Mouse (Mus musculus): ENCODE results near the gene Gm10563. TPM values are rescaled to one million over a fixed set of nuclear protein-coding genes. Genes with fewer than 3 reads are reported as not detected.
A peak's percentile ranks its signal among the peaks of the same experiment; 100 is the strongest.
"Not testable (repeated sequence)": the region's sequence is repeated elsewhere in the genome, so short reads cannot be mapped to it uniquely, and the experiment has no call there.

The Gm10563 gene
- total RNA-seq, 1 experiment = not detected

- TF ChIP-seq HCFC1 (IDR thresholded peaks at IDR 0.05; ENCODE audit: borderline replicate concordance, insufficient read depth, low read length) = peak; percentile 19; the same call in 1 of the 2 replicates
- TF ChIP-seq CHD2 (IDR thresholded peaks at IDR 0.05; ENCODE audit: low read depth, low read length) = peak; percentile 61; the same call in 1 of the 2 replicates
- H3K9me3 ChIP-seq (ENCODE audit: control insufficient read depth, insufficient read depth, low read depth, low read length); DNase-seq (ENCODE audit: low read depth, low spot score); in situ Hi-C loops (cut with MboI; ENCODE audit: low sequenced_read_pairs in 2 of 2, unreplicated experiment in 2 of 2); H3K4me1 ChIP-seq (ENCODE audit: control insufficient read depth in 2 of 2, insufficient read depth in 2 of 2, low read length in 2 of 2, poor library complexity in 1 of 2); H3K36me3 ChIP-seq (ENCODE audit: control insufficient read depth, insufficient read depth, low read length, poor library complexity, severe bottlenecking): not testable (repeated sequence)
- H3K9ac ChIP-seq (ENCODE audit: insufficient read depth, low read depth, low read length, poor library complexity, severe bottlenecking) = peak overlapping the region; percentile 68; the same call in 1 of the 2 replicates
- peak overlapping the region; percentile 99 for H3K27ac ChIP-seq (ENCODE audit: insufficient read depth, low read depth, low read length, poor library complexity, severe bottlenecking)
- peak overlapping the region; percentile 85 to 91 for H3K4me3 ChIP-seq (ENCODE audit: insufficient read depth in 1 of 2, low read depth in 1 of 2, low read length in 2 of 2, poor library complexity in 1 of 2, severe bottlenecking in 1 of 2)
Measured at GRCm38 (mm10) chr4:155670236-155670635, 25.0 kb upstream of the Gm10563 start.

- Histone ChIP-seq H3K9ac (ENCODE audit: insufficient read depth, low read depth, low read length, poor library complexity, severe bottlenecking) (peak overlapping the region; percentile 82), H3K9me3 (ENCODE audit: control insufficient read depth, insufficient read depth, low read depth, low read length) (0 out of 2 replicates have a peak, but pooled peaks cover 4% of the 10 kb centered on the region), H3K36me3 (ENCODE audit: control insufficient read depth, insufficient read depth, low read length, poor library complexity, severe bottlenecking) (no peaks in the 10 kb centered on the region), H3K4me3 (ENCODE audit: insufficient read depth in 1 of 2, low read depth in 1 of 2, low read length in 2 of 2, poor library complexity in 1 of 2, severe bottlenecking in 1 of 2) (peak overlapping the region; percentile 85 to 91), H3K27ac (ENCODE audit: insufficient read depth, low read depth, low read length, poor library complexity, severe bottlenecking) (peak overlapping the region; percentile 99), H3K4me1 (ENCODE audit: control insufficient read depth in 2 of 2, insufficient read depth in 2 of 2, low read length in 2 of 2, poor library complexity in 1 of 2) (peaks cover 7 to 9% of the 10 kb centered on the region in 2 experiments)
- TF ChIP-seq MAFK (IDR thresholded peaks at IDR 0.05; ENCODE audit: insufficient read depth, low read depth, low read length) (no peak), CHD2 (IDR thresholded peaks at IDR 0.05; ENCODE audit: low read depth, low read length) (no peak), ZC3H11A (IDR thresholded peaks at IDR 0.05; ENCODE audit: borderline replicate concordance, low read depth, low read length) (no peak), HCFC1 (IDR thresholded peaks at IDR 0.05; ENCODE audit: borderline replicate concordance, insufficient read depth, low read length) (no peak), ZNF384 (IDR thresholded peaks at IDR 0.05; ENCODE audit: low read depth, low read length) (no peak)
- in situ Hi-C loops (cut with MboI; ENCODE audit: low sequenced_read_pairs in 2 of 2, unreplicated experiment in 2 of 2) = no loop called here
- DNase-seq (ENCODE audit: low read depth, low spot score) = no peak
Measured at GRCm38 (mm10) chr4:155669598-155670075, 24.4 kb upstream of the Gm10563 start.

- Histone ChIP-seq H3K27ac (ENCODE audit: insufficient read depth, low read depth, low read length, poor library complexity, severe bottlenecking) (peak within 1 kb of the TSS; percentile 99), H3K36me3 (ENCODE audit: control insufficient read depth, insufficient read depth, low read length, poor library complexity, severe bottlenecking) (no peaks in the 10 kb centered on the region), H3K9ac (ENCODE audit: insufficient read depth, low read depth, low read length, poor library complexity, severe bottlenecking) (peak within 1 kb of the TSS; percentile 82), H3K9me3 (ENCODE audit: control insufficient read depth, insufficient read depth, low read depth, low read length) (0 out of 2 replicates have a peak, but pooled peaks cover 4% of the 10 kb centered on the region), H3K4me1 (ENCODE audit: control insufficient read depth in 2 of 2, insufficient read depth in 2 of 2, low read length in 2 of 2, poor library complexity in 1 of 2) (peaks cover 7 to 9% of the 10 kb centered on the region in 2 experiments), H3K4me3 (ENCODE audit: insufficient read depth in 1 of 2, low read depth in 1 of 2, low read length in 2 of 2, poor library complexity in 1 of 2, severe bottlenecking in 1 of 2) (peak within 1 kb of the TSS; percentile 85 to 91)
- in situ Hi-C loops (cut with MboI; ENCODE audit: low sequenced_read_pairs in 2 of 2, unreplicated experiment in 2 of 2) = no loop called here
- peak; percentile 95 for DNase-seq (ENCODE audit: low read depth, low spot score)
- no peak for TF ChIP-seq ZC3H11A (IDR thresholded peaks at IDR 0.05; ENCODE audit: borderline replicate concordance, low read depth, low read length)
- TF ChIP-seq HCFC1 (IDR thresholded peaks at IDR 0.05; ENCODE audit: borderline replicate concordance, insufficient read depth, low read length) = peak; percentile 89
Measured at GRCm38 (mm10) chr4:155668689-155669597, 23.7 kb upstream of the Gm10563 start, which contains the start of gene Mib2. Mib2 (minus strand) TSS chr4:155669198.

GRCm38 (mm10) chr4:155666903-155667302 is 21.7 kb upstream of the Gm10563 start:
- peaks cover 3% of the 10 kb centered on the region; the same call in 1 of the 2 replicates for H3K36me3 ChIP-seq (ENCODE audit: control insufficient read depth, insufficient read depth, low read length, poor library complexity, severe bottlenecking)
- no peak for DNase-seq (ENCODE audit: low read depth, low spot score)
- no peaks in the 10 kb centered on the region for H3K9me3 ChIP-seq (ENCODE audit: control insufficient read depth, insufficient read depth, low read depth, low read length)
- in situ Hi-C loops (cut with MboI; ENCODE audit: low sequenced_read_pairs in 2 of 2, unreplicated experiment in 2 of 2) = no loop called here
- no peak overlapping the region for H3K9ac ChIP-seq (ENCODE audit: insufficient read depth, low read depth, low read length, poor library complexity, severe bottlenecking)
- H3K4me3 ChIP-seq (ENCODE audit: insufficient read depth in 1 of 2, low read depth in 1 of 2, low read length in 2 of 2, poor library complexity in 1 of 2, severe bottlenecking in 1 of 2) = no peak overlapping the region
- peaks cover 7 to 9% of the 10 kb centered on the region in 2 experiments for H3K4me1 ChIP-seq (ENCODE audit: control insufficient read depth in 2 of 2, insufficient read depth in 2 of 2, low read length in 2 of 2, poor library complexity in 1 of 2)
- TF ChIP-seq HCFC1 (IDR thresholded peaks at IDR 0.05; ENCODE audit: borderline replicate concordance, insufficient read depth, low read length) (no peak), ZC3H11A (IDR thresholded peaks at IDR 0.05; ENCODE audit: borderline replicate concordance, low read depth, low read length) (no peak), MAFK (IDR thresholded peaks at IDR 0.05; ENCODE audit: insufficient read depth, low read depth, low read length) (no peak), ZNF384 (IDR thresholded peaks at IDR 0.05; ENCODE audit: low read depth, low read length) (no peak), CHD2 (IDR thresholded peaks at IDR 0.05; ENCODE audit: low read depth, low read length) (no peak)
- no peak overlapping the region for H3K27ac ChIP-seq (ENCODE audit: insufficient read depth, low read depth, low read length, poor library complexity, severe bottlenecking)
